Mouse (Mus musculus) stomach, embryonic 14.5 days (tissue): ENCODE measurements around the gene Dleu7. TPM values are rescaled to one million over a fixed set of nuclear protein-coding genes. Genes with fewer than 3 reads are reported as not detected.
A peak's percentile ranks its signal among the peaks of the same experiment; 100 is the strongest.

Experiments used
- ATAC-seq: fragments of 200-750 bp; cut with Nextera tagmentation; 2 replicates; pipeline ENCODE4 v1.8.0; 2017; ENCODE audit warnings: low read depth, moderate TSS enrichment; ENCODE audit not compliant: insufficient number of reproducible peaks, insufficient read depth, low FRiP score
- H3K27ac ChIP-seq: fragments of 300-500 bp; sonication (generic); 2 replicates; pipeline ENCODE4 v1.5.1; 2014; ENCODE audit warnings: mild to moderate bottlenecking, low read length, moderate library complexity, mixed read lengths
- H3K27me3 ChIP-seq: fragments of 300-500 bp; sonication (generic); 2 replicates; pipeline ENCODE4 v1.6.1; 2014; ENCODE audit warnings: low read length, control low read depth, mixed read lengths; ENCODE audit not compliant: control insufficient read depth, insufficient read depth
- H3K36me3 ChIP-seq: fragments of 300-500 bp; sonication (generic); 2 replicates; pipeline ENCODE4 v1.6.1; 2014; ENCODE audit warnings: mild to moderate bottlenecking, control low read depth, low read length, moderate library complexity, mixed read lengths; ENCODE audit not compliant: control insufficient read depth, insufficient read depth
- H3K4me1 ChIP-seq: fragments of 300-500 bp; sonication (generic); 2 replicates; pipeline ENCODE4 v1.6.1; 2014; ENCODE audit warnings: low read length, control low read depth, mixed read lengths; ENCODE audit not compliant: control insufficient read depth, insufficient read depth
- H3K4me2 ChIP-seq: fragments of 300-500 bp; sonication (generic); replicated peaks from 2 replicates; pipeline ENCODE4 v1.6.1; 2014; ENCODE audit warnings: low read depth, low read length, control low read depth
- H3K4me3 ChIP-seq: fragments of 300-500 bp; sonication (generic); 2 replicates; pipeline ENCODE4 v1.5.1; 2014; ENCODE audit warnings: low read depth, low read length, control low read depth
- H3K9ac ChIP-seq: fragments of 300-500 bp; sonication (generic); replicated peaks from 2 replicates; pipeline ENCODE4 v1.6.1; 2014; ENCODE audit warnings: low read depth, mild to moderate bottlenecking, control low read depth, low read length, moderate library complexity, mixed read lengths
- H3K9me3 ChIP-seq: fragments of 300-500 bp; sonication (generic); 2 replicates; pipeline ENCODE4 v1.6.1; 2016; ENCODE audit warnings: low read depth, low read length, control low read depth; ENCODE audit not compliant: control insufficient read depth
- WGBS: fragments of 180-500 bp; shearing (Covaris S2); extraction: QIAGEN DNeasy Blood & Tissue Kit; methylation state at CpG from one replicate; pipeline ENCODE4 v1.1.7; 2014; 5-methylcytosine and 5-hydroxymethylcytosine counted together
- polyA plus RNA-seq: library from polyadenylated mRNA; unstranded; fragments of >200 nt; fragmentation: Nextera tagmentation; extraction: Ambion mirVana; gene quantifications from 2 replicates; pipeline ENCODE4 v1.2.1, GENCODE M21; 2014

Gene Dleu7
- polyA plus RNA-seq, 1 experiment from 2014 or later = 1.00 TPM

DNA sequence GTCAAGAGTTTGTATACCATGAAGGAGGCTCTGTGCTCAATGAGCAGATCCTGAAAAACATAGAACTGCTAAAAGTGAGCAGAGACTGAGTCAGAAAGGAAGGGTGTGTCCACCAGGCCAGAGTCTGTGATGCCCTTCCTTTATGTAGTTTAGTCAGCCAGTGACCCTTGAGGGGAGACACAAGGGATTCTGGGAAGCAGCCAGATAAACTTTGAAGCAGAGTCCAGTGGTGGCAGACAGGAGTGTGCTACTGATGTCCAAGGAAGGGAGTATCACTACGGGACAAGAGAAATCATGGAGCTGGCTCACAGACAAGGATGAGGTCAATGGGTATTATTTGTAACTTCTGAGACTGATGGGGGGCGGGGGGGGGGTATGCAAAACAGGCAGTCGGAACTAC is 7.2 kb upstream of the Dleu7 start:
- Histone ChIP-seq H3K9ac (no peak overlapping the region), H3K27ac (no peak overlapping the region), H3K9me3 (no peaks in the 10 kb centered on the region), H3K4me3 (no peak overlapping the region), H3K4me1 (0 out of 2 replicates have a peak, but pooled peaks cover 3% of the 10 kb centered on the region), H3K36me3 (no peaks in the 10 kb centered on the region), H3K4me2 (no peak overlapping the region), H3K27me3 (no peaks in the 10 kb centered on the region)
- WGBS = 70% methylated on average over 3 of the region's 3 CpGs
- ATAC-seq = no peak

DNA sequence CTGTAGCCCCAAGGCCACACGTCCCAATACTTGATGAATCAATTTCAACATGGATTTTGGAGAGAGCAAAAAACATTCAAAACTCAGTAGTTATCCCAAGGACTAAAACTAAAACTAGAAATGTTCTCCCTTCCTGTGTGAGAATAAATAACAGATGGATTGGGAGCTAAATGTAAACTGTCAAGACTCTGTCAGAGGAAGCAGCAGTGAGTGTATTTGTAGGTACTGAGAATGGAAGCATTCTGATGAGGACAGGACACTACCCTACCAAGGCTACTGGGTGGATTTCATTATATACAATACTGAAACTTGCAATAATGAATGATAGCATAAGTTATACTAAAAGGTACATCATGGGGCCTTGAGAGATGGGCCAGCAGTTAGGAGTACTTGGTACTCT is 6.0 kb upstream of the Dleu7 start:
- Histone ChIP-seq H3K9me3 (no peaks in the 10 kb centered on the region), H3K27ac (no peak overlapping the region), H3K27me3 (no peaks in the 10 kb centered on the region), H3K9ac (no peak overlapping the region), H3K4me3 (no peak overlapping the region), H3K4me1 (0 out of 2 replicates have a peak, but pooled peaks cover 3% of the 10 kb centered on the region), H3K36me3 (no peaks in the 10 kb centered on the region), H3K4me2 (no peak overlapping the region)
- ATAC-seq = no peak
- 86% methylated on average over 1 of the region's 1 CpGs for WGBS

DNA sequence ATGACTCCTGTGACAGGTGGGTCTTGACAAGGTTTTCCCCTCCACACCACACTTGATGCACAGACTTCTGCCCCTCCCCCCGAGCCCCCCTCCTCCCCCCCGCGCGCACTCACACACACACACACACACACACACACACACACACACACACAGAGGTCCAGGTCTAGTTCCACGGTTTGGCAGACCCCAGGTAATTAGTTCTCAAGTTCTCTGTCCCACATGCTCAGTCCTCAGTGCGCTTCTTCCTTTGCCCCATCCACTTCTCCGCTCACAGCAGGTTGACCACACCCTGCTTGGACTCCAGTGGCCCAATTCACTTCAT is 720 bp downstream of the Dleu7 start:
- Histone ChIP-seq H3K4me2 (peak overlapping the region; percentile 99), H3K9me3 (no peaks in the 10 kb centered on the region), H3K4me1 (peaks cover 3% of the 10 kb centered on the region; the same call in 1 of the 2 replicates), H3K4me3 (peak overlapping the region; percentile 42), H3K36me3 (no peaks in the 10 kb centered on the region), H3K9ac (peak overlapping the region; percentile 40; the same call in 1 of the 2 replicates), H3K27ac (no peak overlapping the region), H3K27me3 (no peaks in the 10 kb centered on the region)
- no peak for ATAC-seq
- 15% methylated on average over 3 of the region's 7 CpGs for WGBS

DNA sequence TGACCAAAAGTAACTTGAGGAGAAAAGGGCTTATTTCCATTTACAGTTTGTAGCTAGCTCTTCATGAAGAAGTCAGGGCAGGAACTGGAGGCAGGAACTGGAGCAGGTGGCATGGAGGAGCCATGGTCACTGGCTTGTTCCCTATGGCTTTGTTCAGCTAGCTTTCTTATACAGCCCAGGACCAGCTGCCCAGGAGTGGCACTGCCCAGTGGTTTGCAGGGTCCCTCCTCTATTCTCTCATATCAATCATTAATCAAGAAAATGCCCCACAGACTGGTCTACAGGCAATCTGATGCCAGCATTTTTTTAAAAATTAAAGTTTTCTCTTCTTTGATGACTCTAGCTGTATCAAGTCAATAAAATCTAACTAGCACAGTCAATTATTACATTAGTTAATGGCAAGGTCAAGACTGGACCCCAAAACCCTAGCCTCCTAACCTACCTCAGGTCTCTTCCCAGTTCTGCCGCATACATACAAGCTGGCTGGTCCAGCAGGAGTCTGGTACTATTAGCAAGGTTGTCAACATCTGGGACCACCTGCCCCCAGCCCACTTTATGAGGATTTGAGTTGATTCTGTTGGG is 1.4 kb downstream of the Dleu7 start:
- Histone ChIP-seq H3K27me3 (no peaks in the 10 kb centered on the region), H3K9ac (no peak overlapping the region), H3K27ac (no peak overlapping the region), H3K4me2 (no peak overlapping the region), H3K4me3 (no peak overlapping the region), H3K4me1 (peaks cover 3% of the 10 kb centered on the region; the same call in 1 of the 2 replicates), H3K9me3 (no peaks in the 10 kb centered on the region), H3K36me3 (no peaks in the 10 kb centered on the region)
- 84% methylated on average over 1 of the region's 1 CpGs for WGBS
- ATAC-seq = no peak

DNA sequence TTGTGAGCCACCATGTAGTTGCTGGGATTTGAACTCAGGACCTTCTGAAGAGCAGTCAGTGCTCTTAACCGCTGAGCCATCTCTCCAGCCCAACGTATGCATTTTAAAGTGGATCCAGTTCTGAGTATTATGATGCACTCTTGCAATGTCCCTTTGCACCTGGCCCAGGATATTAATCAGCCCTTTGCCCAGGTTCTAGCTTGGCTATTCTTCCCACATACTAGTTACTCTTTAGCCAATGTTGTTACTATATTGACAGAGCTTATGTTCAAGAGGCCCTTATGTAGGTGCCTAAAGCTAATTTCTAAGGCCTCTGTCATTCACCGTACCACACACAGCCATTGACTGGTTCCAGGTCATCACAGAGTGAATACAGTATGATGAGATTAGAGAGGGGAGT is 4.1 kb downstream of the Dleu7 start:
- Histone ChIP-seq H3K27ac (no peak overlapping the region), H3K9me3 (no peaks in the 10 kb centered on the region), H3K4me2 (no peak overlapping the region), H3K36me3 (no peaks in the 10 kb centered on the region), H3K4me3 (no peak overlapping the region), H3K27me3 (no peaks in the 10 kb centered on the region), H3K9ac (no peak overlapping the region), H3K4me1 (peaks cover 3% of the 10 kb centered on the region; the same call in 1 of the 2 replicates)
- no peak for ATAC-seq
- 84% methylated on average over 3 of the region's 3 CpGs for WGBS

DNA sequence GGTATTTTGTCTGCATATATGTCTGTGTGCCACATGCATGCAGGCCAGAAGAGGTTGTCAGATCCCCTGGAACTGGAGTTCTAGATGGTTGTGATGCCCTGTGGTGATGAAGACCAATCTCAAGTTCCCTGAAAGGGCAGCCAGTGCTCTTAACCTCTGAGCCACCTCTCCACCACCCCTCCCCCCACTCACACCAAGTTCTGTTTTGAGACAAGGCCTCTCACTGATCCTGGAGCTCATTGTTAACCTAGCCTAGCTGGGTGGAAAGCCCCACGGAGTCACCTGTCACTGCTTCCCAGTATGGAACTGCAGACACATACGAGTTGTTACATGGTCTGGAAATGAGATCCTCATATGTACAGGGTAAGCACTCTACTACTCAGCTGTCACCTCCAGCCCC is 9.9 kb downstream of the Dleu7 start:
- Histone ChIP-seq H3K36me3 (no peaks in the 10 kb centered on the region), H3K4me3 (no peak overlapping the region), H3K27ac (no peak overlapping the region), H3K4me2 (no peak overlapping the region), H3K9ac (no peak overlapping the region), H3K9me3 (no peaks in the 10 kb centered on the region; the same call in 1 of the 2 replicates), H3K4me1 (0 out of 2 replicates have a peak, but pooled peaks cover 5% of the 10 kb centered on the region), H3K27me3 (no peaks in the 10 kb centered on the region)
- no peak for ATAC-seq
- WGBS = 66% methylated on average over 2 of the region's 2 CpGs

DNA sequence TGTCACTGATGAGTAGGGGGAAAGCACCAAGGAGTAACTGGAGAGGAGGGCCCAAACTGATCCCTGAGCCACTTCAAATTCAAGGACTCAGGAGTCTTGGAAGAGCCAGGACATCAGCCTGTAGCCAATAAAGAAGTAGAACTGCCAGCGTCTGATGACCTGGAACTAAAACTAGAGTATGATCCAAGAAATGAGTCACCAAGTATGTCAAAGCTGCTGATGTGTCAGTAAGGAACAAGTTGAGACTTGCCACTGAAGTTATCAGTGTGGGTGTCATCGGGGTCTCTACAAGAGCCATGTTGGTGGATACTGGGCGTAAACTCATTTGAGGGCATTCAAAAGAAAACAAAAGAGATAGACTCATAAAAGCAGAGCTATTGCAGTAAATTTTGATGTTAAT is 19.2 kb downstream of the Dleu7 start:
- ATAC-seq = no peak
- no peak overlapping the region for H3K27ac ChIP-seq
- H3K9me3 ChIP-seq = no peaks in the 10 kb centered on the region; the same call in 1 of the 2 replicates
- H3K4me2 ChIP-seq = no peak overlapping the region
- no peaks in the 10 kb centered on the region for H3K27me3 ChIP-seq
- no peak overlapping the region for H3K9ac ChIP-seq
- WGBS = 97% methylated on average over 3 of the region's 3 CpGs
- no peaks in the 10 kb centered on the region for H3K4me1 ChIP-seq
- no peak overlapping the region for H3K4me3 ChIP-seq
- no peaks in the 10 kb centered on the region for H3K36me3 ChIP-seq

DNA sequence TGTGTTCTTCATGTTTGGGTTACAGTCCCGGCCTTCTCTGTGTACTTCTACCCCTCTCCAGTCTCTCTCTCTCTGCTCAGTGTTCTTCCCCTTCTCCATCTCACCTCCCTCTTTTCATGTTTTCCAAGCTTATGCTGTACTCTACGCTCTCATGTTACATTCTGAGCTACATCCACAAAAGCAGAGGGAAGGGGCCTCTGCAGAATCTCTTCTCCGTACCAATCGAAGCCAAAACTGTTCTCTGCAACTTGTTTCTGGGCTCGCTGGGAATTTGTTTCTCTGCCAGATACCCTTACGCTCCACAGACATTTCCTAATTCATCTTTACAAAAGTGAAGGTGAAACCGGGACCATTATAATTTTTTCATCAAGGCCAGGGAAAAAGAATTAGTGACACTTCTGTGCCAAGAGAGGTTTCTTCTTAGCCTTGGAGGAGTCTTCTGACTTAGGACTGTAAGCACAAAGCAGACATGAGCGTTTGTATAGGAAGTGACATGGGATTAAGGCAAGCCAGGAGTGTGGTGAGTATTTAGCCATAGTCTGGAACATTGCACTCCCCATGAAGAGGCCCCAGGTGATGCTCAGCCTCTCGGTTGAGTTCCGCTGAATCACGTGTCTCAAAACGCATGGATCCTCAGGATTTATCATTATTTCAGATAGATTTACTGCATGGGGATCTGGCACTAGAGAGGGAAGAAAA is 22.0 kb downstream of the Dleu7 start:
- H3K4me3 ChIP-seq = no peak overlapping the region

More for the DNA sequence above, 22.0 kb downstream of the Dleu7 start:
- 69% methylated on average over 12 of the region's 12 CpGs for WGBS
- Histone ChIP-seq H3K4me1 (no peaks in the 10 kb centered on the region), H3K27me3 (no peaks in the 10 kb centered on the region), H3K9ac (no peak overlapping the region), H3K36me3 (no peaks in the 10 kb centered on the region), H3K9me3 (no peaks in the 10 kb centered on the region), H3K4me2 (no peak overlapping the region), H3K27ac (no peak overlapping the region)
- ATAC-seq = no peak
